Mouse (Mus musculus) brain, embryonic 14.5 days (tissue): ENCODE results near the gene Dixdc1.

Experiments
- CTCF ChIP-seq: fragments of 200-500 bp; IDR thresholded peaks from 2 replicates; pipeline ENCODE4 v1.5.1; 2012; ENCODE audit warnings: inconsistent platforms, mild to moderate bottlenecking, moderate library complexity, borderline replicate concordance; ENCODE audit not compliant: insufficient read depth, insufficient read length; ENCODE audit errors: extremely low read depth
- POLR2A ChIP-seq: fragments of 200-500 bp; IDR thresholded peaks from 2 replicates; pipeline ENCODE4 v1.6.1; 2012; ENCODE audit warnings: mild to moderate bottlenecking, inconsistent platforms, borderline replicate concordance; ENCODE audit not compliant: poor library complexity, insufficient read depth, insufficient read length, severe bottlenecking; ENCODE audit errors: extremely low read depth

GRCm38 (mm10) chr9:50753947-50754346, 14.6 kb upstream of the Dixdc1 start:
- TF ChIP-seq CTCF (no peak), POLR2A (no peak)
